Comparison of ENCODE assay signal across 25 mouse cellular contexts in the genomic region with DNA sequence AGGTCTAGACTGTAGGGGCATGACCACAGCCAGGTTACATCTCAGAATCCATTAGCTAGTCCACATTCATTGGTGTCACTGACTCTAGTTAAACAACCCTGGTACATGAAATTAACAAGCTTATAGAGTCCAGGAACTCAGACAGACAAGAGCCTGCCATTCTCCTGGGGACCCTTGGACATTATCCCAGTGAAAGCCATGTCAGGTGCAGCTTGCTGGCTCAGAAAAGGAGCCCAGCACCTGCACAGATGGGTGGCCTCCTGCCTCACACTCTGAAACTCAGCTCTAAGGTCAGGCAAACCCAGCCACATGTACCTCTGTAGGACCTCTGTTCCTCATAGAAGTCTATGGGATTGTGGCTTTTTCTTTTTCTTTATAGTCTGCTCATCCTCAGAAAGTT. TPM values are rescaled to one million over a fixed set of nuclear protein-coding genes. Genes with fewer than 3 reads are reported as not detected.
DNase-seq lines count a peak whose midpoint lies in the region; TF ChIP-seq lines count a peak whose summit lies in the region.
"Had no signal": no experiment of that assay in that cellular context is flagged by ENCODE, and none has a peak within 500 bp of the region (broad histone marks: within the 10 kb centered on the region; RNA-seq: fewer than 3 reads in every experiment).

No protein-coding gene starts in this region.

- TF ChIP-seq CTCF in kidney, adult 2 months (conservative IDR thresholded peaks at IDR 0.05; ENCODE audit: insufficient read depth, insufficient read length, low read depth, low read length), result no peak
- no peak for TF ChIP-seq CTCF in lung, adult 2 months (IDR thresholded peaks at IDR 0.05; ENCODE audit: insufficient read depth, low read length)

- no peak overlapping the region for H3K27ac ChIP-seq in kidney, adult 2 months (ENCODE audit: insufficient read depth, low read depth, low read length)
- H3K27ac ChIP-seq: embryonic facial prominence, embryonic 12.5 days; embryonic facial prominence, embryonic 15.5 days; heart, embryonic 15.5 days; hindbrain, embryonic 10.5 days; hindbrain, embryonic 13.5 days; intestine, embryonic 15.5 days had no signal

- H3K27me3 ChIP-seq in kidney, adult 2 months (replicated peaks; ENCODE audit: control insufficient read depth, insufficient read depth, low read length), result no peaks in the 10 kb centered on the region
- H3K27me3 ChIP-seq: embryonic facial prominence, embryonic 12.5 days; embryonic facial prominence, embryonic 15.5 days; heart, embryonic 12.5 days; heart, embryonic 15.5 days; hindbrain, embryonic 13.5 days; intestine, embryonic 15.5 days had no signal

- H3K4me1 ChIP-seq in kidney, adult 2 months (ENCODE audit: control insufficient read depth, insufficient read depth, low read length), result no peaks in the 10 kb centered on the region
- no peaks in the 10 kb centered on the region for H3K4me1 ChIP-seq in lung, adult 2 months (ENCODE audit: control insufficient read depth, insufficient read depth, low read length)
- H3K4me1 ChIP-seq: embryonic facial prominence, embryonic 12.5 days; embryonic facial prominence, embryonic 15.5 days; heart, embryonic 12.5 days; heart, embryonic 15.5 days; hindbrain, embryonic 10.5 days; hindbrain, embryonic 13.5 days; intestine, embryonic 15.5 days had no signal

- TF ChIP-seq POLR2A in kidney, adult 2 months (IDR thresholded peaks at IDR 0.05; ENCODE audit: low read depth, low read length), result no peak
- TF ChIP-seq POLR2A in lung, adult 2 months (IDR thresholded peaks at IDR 0.05; ENCODE audit: borderline replicate concordance, extremely low read depth, low read depth, low read length), result no peak

- DNase-seq in cerebellum, adult 8-10 months, result peak; percentile 23
- DNase-seq in cerebellum, adult 11 months, result no peak
- peak; percentile 65 for DNase-seq in brain, adult 2 months (ENCODE audit: low read depth, low spot score)
- DNase-seq in cerebellum, adult 9-10 months, result peak; percentile 47
- peak; percentile 17 to 42 for DNase-seq in cerebellum, postnatal 14 days
- DNase-seq in kidney, adult 2 months, result no peak
- no peak for DNase-seq in lung, adult 2 months
- DNase-seq: adrenal gland, adult 2 months; adrenal gland, postnatal 14 days; gastrocnemius, postnatal 25 days; heart, adult 18-20 months; heart, postnatal 10 days; heart, postnatal 36 days; kidney, adult 18-20 months had no signal

- no peak overlapping the region for H3K4me3 ChIP-seq in kidney, adult 2 months (ENCODE audit: insufficient read depth, low read depth, low read length)
- no peak overlapping the region for H3K4me3 ChIP-seq in lung, adult 2 months (replicated peaks; ENCODE audit: extremely low read depth, low read depth, low read length)
- H3K4me3 ChIP-seq: embryonic facial prominence, embryonic 12.5 days; embryonic facial prominence, embryonic 15.5 days; heart, embryonic 12.5 days; heart, embryonic 15.5 days; hindbrain, embryonic 10.5 days; hindbrain, embryonic 13.5 days; intestine, embryonic 15.5 days had no signal

- no peaks in the 10 kb centered on the region for H3K36me3 ChIP-seq in kidney, adult 2 months (ENCODE audit: control insufficient read depth, insufficient read depth, low read length)
- H3K36me3 ChIP-seq: embryonic facial prominence, embryonic 12.5 days; embryonic facial prominence, embryonic 15.5 days; heart, embryonic 12.5 days; heart, embryonic 15.5 days; hindbrain, embryonic 10.5 days; hindbrain, embryonic 13.5 days; intestine, embryonic 15.5 days had no signal

RNA-seq across cellular contexts. Expression of gene Speer4b, which starts 17.5 kb away (rescaled TPM):
- polyA plus RNA-seq in kidney, adult 2 months (2012; rRNA removed), result not detected in 2 replicates
- not detected in 2 replicates for polyA plus RNA-seq in lung, adult 2 months (2012; rRNA removed)
- polyA plus RNA-seq: adrenal gland, adult 2 months; brain, embryonic 14.5 days; C2C12; CD4-positive, CD25-positive, alpha-beta regulatory T cell, adult 4 months; embryonic facial prominence, embryonic 15.5 days; forebrain, embryonic 14.5 days; heart, embryonic 12.5 days; heart, embryonic 15.5 days; intestine, embryonic 15.5 days had no signal

Comparison
In these comparisons a context has a peak if more than half of its experiments do, and no peak if none do; other contexts are left out.
1. DNase-seq: peak in cerebellum, adult 8-10 months (single experiment), brain, adult 2 months (single experiment), cerebellum, adult 9-10 months (single experiment) and cerebellum, postnatal 14 days (2 of 2); none in cerebellum, adult 11 months (single experiment), kidney, adult 2 months (single experiment) and lung, adult 2 months (single experiment).